Mouse (Mus musculus) ovary, postnatal 10 days (tissue): ENCODE measurements around the gene Ankar.

Experiments
- DNase-seq: peaks from one replicate; pipeline ENCODE4 v3.0.0; 2022; ENCODE audit warnings: low spot score

Ankar gene

GRCm38 (mm10) chr1:72700479-72700878 is at the start of gene Ankar:
Gene Ankar, minus strand, starts transcription at chr1:72700579.
- DNase-seq = no peak

DNA sequence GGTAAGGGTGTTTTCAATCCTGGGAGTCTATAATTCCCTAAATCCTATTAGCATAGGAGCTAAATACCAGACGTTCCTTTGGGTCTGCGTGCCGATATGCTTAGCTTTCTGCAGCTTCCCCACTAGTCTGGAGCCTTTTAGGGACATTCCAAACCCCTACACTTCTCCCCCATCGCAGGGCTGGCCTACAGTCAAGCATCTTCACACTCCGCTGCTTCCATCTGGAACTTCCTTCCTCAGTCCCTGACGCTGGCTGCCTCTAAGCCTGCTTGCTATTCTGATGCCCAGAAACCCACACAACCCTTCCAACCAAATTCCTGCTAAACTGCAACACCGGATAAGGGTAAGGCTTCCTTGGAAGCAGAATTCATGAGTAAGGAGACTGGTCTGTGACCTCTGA is 46.0 kb upstream of the Ankar start:
- no peak for DNase-seq

DNA sequence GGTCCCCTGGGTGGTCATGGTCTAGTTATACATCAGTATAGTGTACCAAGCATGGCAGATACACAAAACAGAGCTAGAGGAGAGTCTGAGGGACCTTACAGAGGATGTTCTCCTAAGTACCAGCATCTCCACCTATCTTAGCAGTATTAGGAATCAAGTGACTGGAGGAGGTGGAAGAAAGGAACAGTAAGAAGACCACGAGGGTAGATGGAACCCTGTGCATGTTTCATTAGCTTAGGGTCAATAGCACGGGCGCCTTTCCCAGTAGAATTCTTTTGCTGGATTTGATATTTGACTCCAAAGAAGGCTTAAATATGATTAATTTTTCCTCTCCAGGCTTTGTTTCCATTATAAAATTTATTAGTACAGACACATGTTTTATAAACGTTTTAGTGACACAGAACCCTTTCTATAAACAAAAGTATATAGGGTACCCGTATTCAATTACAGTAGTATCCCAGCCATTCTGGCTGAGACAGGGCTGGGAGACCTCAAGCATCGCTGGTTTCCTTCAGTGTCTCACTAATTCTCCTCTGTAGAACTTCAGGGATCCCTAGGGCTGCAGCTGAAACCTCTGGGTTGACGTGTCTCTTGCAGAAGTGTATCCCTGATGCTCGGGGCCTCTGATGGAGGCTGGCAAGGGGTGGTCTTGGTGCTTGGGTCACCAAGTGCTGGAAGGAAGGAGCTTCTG is 44.6 kb upstream of the Ankar start:
- DNase-seq = no peak

DNA sequence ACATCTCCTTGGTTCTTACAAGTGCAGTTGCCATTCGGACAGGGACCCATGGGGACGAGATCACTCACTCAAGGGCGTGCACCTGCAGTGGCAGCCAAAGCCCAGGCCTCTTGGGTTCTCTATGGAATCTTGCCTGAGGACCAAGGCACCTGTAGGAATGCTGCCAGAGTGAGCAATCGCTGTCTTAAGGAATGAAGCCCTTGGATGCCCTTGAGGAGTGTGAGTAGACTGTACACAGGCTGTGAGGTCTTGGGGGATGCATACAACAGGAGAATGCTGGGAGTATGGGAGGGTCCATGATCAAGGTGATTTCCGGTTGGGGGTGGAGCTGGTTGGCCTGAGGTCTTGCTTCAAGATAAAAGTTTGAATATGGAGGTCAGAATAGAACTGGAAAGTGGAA is 41.0 kb upstream of the Ankar start:
- no peak for DNase-seq

GRCm38 (mm10) chr1:72739681-72740063 is 39.3 kb upstream of the Ankar start:
- DNase-seq = no peak

DNA sequence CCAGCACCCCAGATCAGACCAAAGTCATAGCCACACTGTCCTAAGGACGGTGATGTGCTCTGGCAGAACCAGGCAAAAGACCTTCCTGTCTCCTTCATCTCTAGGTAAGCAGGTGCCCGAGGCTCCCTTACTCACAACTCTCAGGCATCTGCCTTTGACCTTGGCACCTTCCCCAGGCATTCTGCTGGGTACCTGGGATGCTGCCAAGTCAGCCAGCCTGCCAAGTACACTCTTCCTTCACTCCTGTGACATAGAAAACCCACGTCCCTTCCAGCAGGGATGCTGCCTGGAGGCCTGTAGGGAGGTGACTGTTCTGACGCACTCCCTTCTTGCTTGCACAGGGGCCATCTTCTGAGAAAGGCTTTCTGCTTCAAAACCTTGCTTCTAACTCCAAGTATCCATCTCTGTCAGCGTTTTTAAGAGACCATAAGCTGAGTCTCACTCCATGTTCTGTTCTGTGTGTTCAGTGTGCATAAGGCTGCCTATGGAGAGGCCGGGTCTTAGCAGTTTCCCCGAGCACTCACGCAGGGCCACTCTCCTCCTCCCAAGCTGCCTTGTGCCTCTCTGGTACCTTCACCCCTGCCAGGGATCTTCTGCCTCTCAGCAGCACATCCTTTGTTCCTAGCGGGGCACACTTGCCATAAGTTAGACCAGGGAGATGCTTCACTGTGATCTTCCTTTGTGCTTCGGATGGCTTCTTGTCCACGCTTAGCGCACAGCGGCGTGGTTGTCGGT is 38.7 kb upstream of the Ankar start:
- DNase-seq = no peak

DNA sequence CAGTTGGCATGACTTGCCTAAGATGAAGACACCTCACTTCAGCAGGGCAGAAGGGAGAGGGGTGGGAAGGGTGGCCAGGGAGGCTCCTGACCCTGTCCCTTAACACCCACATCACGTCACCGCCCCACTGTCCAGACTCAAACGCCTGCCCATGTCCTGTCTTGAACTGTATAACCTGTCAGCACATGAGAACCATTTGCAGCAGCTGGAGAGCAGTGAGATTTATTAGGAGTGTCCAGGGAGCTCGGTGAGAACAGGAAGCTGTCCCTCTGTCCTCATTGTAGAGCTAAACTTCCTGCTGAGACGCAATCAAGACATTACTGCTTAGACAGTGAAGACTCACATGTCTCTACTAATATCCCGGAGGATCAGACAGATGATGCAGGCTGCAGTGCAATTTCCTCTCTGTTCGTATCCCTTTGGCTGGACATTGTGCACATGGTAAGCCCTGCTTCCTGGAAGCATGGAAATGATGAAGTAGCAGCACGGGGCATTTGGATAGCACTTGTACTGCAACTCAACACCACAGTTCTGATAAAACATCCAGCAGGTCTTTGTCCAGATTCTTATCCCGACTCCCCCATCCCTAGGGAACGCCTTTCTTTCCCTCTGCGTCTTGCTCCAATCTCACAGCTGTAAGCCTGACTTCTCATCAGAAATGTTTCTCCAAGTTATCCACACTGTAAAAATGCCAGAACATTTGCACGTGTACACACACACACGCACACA is 36.2 kb upstream of the Ankar start:
- no peak for DNase-seq

GRCm38 (mm10) chr1:72733191-72733691 is 32.9 kb upstream of the Ankar start:
- DNase-seq = no peak

- no peak for DNase-seq
Measured at GRCm38 (mm10) chr1:72730126-72730525, 29.7 kb upstream of the Ankar start.

DNA sequence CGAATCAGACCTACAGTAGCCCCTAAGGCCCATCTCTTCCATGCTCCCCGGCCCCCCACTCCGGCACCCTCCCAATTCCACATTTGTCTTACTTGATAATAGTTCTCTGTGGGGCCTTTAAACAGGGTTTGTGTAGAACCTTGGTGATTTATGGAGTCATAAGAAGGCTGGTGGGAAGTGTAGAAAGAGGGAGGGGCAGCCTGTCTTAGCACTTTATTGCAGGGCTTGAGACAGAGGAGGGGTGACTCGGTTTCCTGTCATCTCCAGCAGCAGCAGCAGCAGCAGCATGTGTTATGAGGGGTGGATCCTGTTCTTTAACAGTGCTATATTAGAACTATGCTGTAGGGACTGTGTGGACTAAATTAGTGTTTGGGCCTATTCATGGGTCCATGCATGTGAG is 28.4 kb upstream of the Ankar start:
- no peak for DNase-seq

DNA sequence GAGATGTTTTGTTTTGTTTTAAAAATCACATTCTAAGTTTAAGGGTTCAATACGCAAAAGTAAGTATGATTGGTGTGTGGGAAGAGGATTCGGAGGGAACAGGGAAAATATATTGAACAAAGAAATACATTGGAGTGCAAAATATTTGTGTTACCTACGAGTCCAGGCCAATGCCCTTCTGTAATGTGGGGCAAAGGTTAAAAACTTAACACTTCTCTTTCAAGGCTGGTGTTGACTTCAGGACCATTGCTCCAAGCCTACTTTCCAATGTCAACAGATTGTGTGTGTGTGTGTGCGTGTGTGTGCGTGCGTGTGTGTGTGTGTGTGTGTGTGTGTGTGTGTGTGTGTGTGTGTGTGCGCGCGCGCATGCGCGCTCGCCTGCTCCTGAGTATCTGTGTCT is 25.6 kb upstream of the Ankar start:
- DNase-seq = no peak

GRCm38 (mm10) chr1:72724354-72724753 is 24.0 kb upstream of the Ankar start:
- no peak for DNase-seq

DNA sequence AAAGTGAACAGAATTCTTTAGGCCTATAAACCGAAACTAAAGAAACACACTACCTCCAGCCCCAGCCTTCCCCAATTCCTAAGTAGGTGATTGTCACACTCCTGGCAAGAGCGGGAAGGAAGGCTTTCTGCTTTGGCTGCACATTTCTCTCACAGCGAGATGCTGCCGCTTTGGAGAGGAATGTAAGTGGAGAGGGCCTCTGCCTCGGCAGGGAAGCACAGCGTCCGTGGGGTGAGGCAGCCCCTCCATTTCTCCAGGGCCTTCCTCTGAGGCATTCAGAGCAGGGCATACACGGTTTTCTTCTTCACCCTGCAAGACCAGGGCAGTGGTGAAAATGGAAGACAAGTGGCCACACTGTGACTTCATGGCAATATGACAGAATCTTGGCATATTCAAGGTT is 22.3 kb upstream of the Ankar start:
- DNase-seq = no peak

DNA sequence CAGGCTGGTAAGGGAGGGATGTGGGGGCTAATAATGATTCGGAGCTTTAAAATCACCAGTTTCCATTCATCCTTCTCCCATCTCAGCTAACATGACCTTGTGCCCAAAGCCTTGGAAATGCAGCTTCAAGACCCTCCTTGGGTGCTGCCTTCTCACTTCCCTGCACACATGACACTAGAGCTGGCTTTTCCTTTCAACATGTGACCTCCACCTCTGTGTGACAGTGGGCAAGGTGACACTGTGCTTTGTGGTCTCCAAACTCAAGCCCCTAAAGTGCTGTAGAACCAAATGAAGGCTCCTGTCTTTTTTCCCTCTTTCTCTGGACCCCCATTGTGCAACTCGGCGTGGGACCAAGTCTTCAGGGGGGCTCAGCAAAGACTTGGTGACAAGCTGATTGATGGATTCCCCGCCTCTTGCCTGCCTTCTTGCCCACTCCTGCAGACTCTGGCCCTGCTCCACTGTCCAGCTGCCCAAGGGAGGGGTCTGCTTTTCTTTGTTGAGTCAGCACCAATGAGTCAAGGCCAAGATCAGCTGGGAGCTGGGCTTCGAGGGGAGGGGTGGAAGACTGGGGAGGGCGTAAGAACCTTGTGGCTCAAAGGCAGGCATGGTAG is 19.8 kb upstream of the Ankar start:
- no peak for DNase-seq

DNA sequence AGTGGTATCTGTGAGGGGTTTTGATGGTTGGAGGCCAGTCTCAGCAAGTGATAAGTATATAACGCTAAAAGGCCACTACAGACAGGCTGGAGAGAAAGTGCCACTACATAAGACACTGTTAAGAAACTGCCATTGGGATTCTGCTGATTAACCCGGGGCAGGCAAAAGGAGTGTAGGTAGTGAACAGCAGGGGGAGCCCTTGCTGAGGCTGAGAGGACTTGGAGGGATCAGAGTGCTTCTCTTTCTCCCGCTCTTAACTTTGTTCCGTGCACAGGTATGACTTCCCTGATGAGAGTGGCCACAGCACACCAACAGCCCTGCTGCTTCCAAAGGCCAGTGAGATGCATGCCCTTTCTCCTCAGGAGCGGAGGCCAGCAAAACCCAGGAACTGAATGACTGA is 18.5 kb upstream of the Ankar start:
- DNase-seq = no peak

DNA sequence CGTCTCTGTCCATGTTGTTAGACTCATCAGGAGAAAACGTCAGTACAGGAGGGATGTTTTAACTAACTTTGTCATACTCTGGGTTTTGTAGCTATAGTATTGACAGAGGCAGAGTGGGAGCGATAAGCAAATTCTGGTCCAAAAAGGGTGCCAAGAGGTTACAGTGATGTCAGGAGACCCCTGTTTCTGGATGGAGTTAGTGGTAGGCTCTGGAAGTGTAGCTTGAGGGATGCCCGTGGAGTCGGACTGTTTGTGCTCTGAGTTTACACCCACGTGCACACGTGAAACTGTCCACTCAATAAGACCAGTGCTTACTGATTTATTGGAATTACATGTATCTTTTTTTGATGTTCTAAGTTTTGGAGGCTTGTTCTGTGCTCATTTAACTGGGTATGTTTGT is 17.2 kb upstream of the Ankar start:
- DNase-seq = no peak

DNA sequence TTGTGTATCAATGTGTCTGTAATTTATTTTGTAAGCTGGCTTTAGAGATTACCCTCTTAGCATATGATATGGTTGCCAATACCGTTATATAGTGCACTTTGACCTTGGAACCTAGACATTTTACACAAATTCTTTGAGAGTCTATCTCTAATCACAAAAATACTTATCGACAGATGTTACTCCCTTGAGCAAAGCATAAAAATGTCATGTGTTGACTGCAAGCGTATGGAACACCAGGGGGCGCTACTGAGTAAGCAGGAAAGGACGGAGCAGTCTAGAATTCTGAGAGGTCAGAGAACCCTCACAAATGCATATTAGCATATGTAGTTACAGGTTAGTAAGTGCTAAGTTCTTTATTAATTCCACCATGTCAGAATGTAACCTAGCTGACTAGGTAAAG is 16.5 kb upstream of the Ankar start:
- no peak for DNase-seq

- DNase-seq = no peak
Measured at GRCm38 (mm10) chr1:72716421-72716820, 16.0 kb upstream of the Ankar start.

DNA sequence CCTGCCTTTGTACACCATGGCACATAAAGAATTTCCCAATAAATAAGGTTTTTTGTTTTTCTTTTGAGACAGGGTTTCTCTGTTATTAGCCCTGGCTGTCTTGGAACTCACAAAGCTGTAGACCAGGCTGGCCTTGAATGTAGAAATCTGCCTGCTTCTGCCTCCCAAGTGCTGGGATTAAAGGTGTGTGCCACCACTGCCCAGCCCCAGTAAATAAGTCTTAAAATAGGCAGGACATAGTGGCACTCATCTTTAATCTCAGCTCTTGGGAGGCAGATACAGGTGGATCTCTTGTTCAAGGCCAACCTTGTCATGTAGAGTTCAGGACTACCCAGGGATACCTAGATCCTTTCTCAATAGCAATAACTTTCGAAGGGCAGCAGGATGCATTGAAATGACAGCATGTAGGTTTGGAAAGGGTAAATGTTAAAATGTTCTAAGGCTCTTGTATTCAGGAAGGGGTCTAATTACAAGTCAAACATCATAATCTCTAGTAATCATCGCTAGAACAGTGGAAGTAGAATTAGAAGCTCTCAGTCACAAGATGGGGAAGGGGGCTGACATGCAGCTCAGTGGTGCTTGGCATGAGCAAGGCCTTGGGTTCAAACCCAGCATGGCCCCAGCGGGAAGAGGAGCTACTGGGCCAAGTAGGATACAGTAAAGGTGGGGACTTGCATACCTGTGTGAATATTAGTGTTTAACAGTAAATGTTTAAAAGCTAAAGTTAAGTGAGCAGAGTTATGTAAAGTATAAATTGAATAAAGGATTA is 15.4 kb upstream of the Ankar start:
- no peak for DNase-seq

- no peak for DNase-seq
Measured at GRCm38 (mm10) chr1:72715065-72715464, 14.7 kb upstream of the Ankar start.

- no peak for DNase-seq
Measured at GRCm38 (mm10) chr1:72714547-72714946, 14.2 kb upstream of the Ankar start.

DNA sequence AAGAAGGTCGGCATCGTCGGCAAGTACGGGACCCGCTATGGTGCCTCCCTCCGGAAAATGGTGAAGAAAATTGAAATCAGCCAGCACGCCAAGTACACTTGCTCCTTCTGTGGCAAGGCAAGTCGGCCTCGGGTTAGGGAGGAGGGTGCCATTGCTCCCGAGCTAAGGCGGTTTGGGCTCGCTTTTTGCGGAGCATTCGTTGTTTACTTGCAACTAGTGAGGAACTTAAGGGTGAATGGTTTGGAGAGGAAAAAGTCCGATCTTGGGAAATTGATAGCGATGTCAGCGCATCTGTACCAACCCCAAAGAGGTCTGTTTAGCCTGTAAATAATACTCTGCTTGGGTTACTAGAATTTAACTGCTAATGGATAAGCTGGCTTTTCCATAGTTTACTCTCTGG is 11.3 kb upstream of the Ankar start:
- no peak for DNase-seq
